Mouse (Mus musculus): ENCODE measurements around the gene Gm28043.

DNA sequence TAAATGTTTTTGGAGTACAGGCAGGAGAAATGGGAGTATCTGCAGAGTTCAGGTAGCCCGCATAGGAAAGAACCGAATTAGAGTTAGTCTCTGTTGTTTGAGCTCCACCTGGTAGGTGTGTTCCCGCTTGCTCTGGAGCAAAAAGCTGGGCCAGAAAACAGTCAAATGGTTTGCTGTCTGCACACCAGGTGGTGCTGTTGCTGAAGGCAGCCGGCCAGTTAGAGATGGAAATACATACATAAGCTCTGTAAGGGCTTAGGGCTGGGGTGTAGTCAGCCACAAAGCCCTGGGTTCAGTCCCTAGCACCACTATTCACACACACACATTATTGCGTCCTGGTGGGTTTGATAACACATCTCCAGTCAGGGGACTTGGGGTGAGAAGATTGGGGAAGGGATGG is 21.4 kb downstream of the Gm28043 start:
- TF ChIP-seq CTCF (IDR thresholded peaks at IDR 0.05; ENCODE audit: borderline replicate concordance, insufficient read depth, low read length) (peak; percentile 69; the same call in 1 of the 2 replicates), POLR2A (IDR thresholded peaks at IDR 0.05; ENCODE audit: low read depth, low read length) (no peak)

All from embryonic fibroblast, embryonic 13.5 days (primary cell).